Mouse (Mus musculus): Measurements from ENCODE around the gene 4930432M17Rik. TPM values are rescaled to one million over a fixed set of nuclear protein-coding genes. Genes with fewer than 3 reads are reported as not detected.

The 4930432M17Rik gene
- polyA plus RNA-seq, 1 experiment = not detected

DNA sequence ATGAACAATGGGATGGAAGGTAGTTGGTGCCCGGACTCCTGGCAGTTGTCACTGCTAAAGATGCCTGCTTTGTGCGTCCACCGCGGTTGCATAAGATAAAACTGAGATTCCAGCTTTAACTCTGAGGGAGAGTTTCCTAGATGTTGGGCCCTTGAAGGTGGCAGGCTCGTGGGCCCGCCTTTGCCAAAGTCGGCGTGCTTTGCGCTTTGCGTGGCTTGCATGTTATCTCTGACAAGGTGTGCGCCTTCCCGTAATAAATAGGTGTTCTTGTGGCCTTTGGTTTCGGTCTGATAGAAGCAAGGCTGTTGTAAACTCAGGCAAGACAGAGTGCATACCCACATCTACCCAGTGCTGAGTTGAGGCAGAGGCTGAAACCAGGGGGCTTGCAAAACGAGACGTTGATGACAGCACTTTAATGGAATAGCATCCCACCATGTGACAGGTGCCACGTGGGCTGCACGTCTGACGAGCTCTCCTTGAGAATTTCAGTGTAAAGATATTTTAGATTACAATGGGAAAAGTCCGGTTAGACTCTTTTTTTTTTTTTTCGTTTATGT lies 53.5 kb downstream of the 4930432M17Rik start:
- Histone ChIP-seq H3K4me1 (ENCODE audit: control insufficient read depth, insufficient read depth, low read length) (peaks cover 3% of the 10 kb centered on the region; the same call in 1 of the 2 replicates), H3K4me3 (replicated peaks; ENCODE audit: control insufficient read depth, low read depth, low read length) (no peak overlapping the region), H3K27ac (ENCODE audit: control insufficient read depth, insufficient read depth, low read depth, low read length, poor library complexity) (no peak overlapping the region)
- TF ChIP-seq POLR2A (IDR thresholded peaks at IDR 0.05; ENCODE audit: borderline replicate concordance, control insufficient read depth, low read depth, low read length) (no peak), CTCF (IDR thresholded peaks at IDR 0.05; ENCODE audit: control insufficient read depth, insufficient read depth, low read length) (no peak)
- WGBS = 27% methylated on average over 20 of the region's 20 CpGs

DNA sequence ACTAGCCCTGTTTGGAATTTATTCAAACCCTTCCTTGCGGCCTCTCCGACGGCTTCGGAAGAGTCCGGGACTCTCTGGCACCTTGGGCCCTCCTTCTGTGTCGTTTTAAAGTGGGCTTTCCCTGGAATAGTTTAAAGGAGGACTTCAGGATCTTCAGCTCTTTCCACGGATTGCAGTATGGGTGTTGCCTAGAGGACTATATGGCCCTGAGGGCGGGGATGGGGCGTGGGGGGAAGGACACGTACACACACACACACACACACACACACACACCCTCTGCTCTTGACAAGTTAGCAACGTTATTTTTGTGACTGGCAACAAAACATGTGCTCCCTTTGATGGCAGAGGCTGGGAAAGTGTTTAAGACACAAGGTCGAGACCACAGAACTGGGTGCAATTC lies 54.0 kb downstream of the 4930432M17Rik start:
- TF ChIP-seq POLR2A (IDR thresholded peaks at IDR 0.05; ENCODE audit: borderline replicate concordance, control insufficient read depth, low read depth, low read length) (no peak), CTCF (IDR thresholded peaks at IDR 0.05; ENCODE audit: control insufficient read depth, insufficient read depth, low read length) (no peak)
- no peak overlapping the region for H3K4me3 ChIP-seq (replicated peaks; ENCODE audit: control insufficient read depth, low read depth, low read length)
- peaks cover 3% of the 10 kb centered on the region; the same call in 1 of the 2 replicates for H3K4me1 ChIP-seq (ENCODE audit: control insufficient read depth, insufficient read depth, low read length)
- H3K27ac ChIP-seq (ENCODE audit: control insufficient read depth, insufficient read depth, low read depth, low read length, poor library complexity) = no peak overlapping the region
- 62% methylated on average over 12 of the region's 12 CpGs for WGBS

DNA sequence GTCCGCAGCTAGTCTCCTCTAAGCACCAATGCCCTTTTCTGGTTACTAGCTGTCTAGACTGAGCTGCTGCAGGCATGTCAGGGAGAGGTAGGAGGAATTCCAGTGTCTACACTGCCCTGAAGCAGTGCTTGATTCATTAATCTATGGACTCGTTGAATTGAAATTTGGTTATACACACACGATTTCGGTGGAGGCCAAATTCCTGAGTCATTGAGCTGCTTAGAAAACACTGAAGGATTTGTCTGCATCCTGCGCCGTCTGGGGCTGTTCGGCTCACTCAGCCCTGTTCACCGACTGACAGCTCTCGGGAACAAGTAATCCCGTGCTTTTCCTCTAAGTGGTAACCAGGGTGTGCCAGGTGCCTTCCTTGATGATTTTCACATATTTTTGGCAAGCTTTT lies 55.1 kb downstream of the 4930432M17Rik start:
- TF ChIP-seq POLR2A (IDR thresholded peaks at IDR 0.05; ENCODE audit: borderline replicate concordance, control insufficient read depth, low read depth, low read length) = no peak
- no peak for TF ChIP-seq CTCF (IDR thresholded peaks at IDR 0.05; ENCODE audit: control insufficient read depth, insufficient read depth, low read length)
- Histone ChIP-seq H3K27ac (ENCODE audit: control insufficient read depth, insufficient read depth, low read depth, low read length, poor library complexity) (no peak overlapping the region), H3K4me1 (ENCODE audit: control insufficient read depth, insufficient read depth, low read length) (peaks cover 3% of the 10 kb centered on the region; the same call in 1 of the 2 replicates), H3K4me3 (replicated peaks; ENCODE audit: control insufficient read depth, low read depth, low read length) (no peak overlapping the region)
- 87% methylated on average over 10 of the region's 10 CpGs for WGBS

DNA sequence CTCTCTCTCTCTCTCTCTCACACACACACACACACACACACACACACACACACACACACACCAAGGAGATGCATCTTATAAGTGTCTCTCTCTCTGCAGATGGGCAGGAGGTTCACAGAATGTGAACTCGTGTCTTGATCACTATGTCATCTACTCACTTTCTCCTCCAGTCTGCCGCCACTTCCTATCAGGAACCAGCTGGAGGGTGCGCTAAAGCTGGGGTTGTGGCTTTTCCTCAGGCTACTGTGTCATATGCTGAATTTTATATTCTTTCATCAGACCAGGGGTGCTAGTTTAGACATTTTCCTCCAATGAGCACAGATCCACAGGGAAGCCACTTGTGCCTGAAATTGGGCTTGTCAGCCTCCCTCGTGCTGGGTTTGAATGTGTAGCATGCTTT lies 59.1 kb downstream of the 4930432M17Rik start:
- H3K27ac ChIP-seq (ENCODE audit: control insufficient read depth, insufficient read depth, low read depth, low read length, poor library complexity) = no peak overlapping the region
- TF ChIP-seq CTCF (IDR thresholded peaks at IDR 0.05; ENCODE audit: control insufficient read depth, insufficient read depth, low read length) (no peak), POLR2A (IDR thresholded peaks at IDR 0.05; ENCODE audit: borderline replicate concordance, control insufficient read depth, low read depth, low read length) (no peak)
- no peak overlapping the region for H3K4me3 ChIP-seq (replicated peaks; ENCODE audit: control insufficient read depth, low read depth, low read length)
- 32% methylated on average over 4 of the region's 4 CpGs for WGBS
- H3K4me1 ChIP-seq (ENCODE audit: control insufficient read depth, insufficient read depth, low read length) = no peaks in the 10 kb centered on the region; the same call in 1 of the 2 replicates

Other genes starting within 250 kb of the 4930432M17Rik start
- gene Cnn3, start 244.3 kb upstream of the 4930432M17Rik start, polyA plus RNA-seq (2011; ENCODE audit: insufficient read depth, insufficient read length, low replicate concordance, missing spikeins) = 26.3 and 64.4 TPM in 2 replicates
- gene Slc44a3, start 138.4 kb upstream of the 4930432M17Rik start, polyA plus RNA-seq (2011; ENCODE audit: insufficient read depth, insufficient read length, low replicate concordance, missing spikeins) = 1.3 TPM in 1 of 2 replicates, not detected in the other
- gene F3, start 52.8 kb downstream of the 4930432M17Rik start, polyA plus RNA-seq (2011; ENCODE audit: insufficient read depth, insufficient read length, low replicate concordance, missing spikeins) = 3.6 TPM in 1 of 2 replicates, not detected in the other
- 4.0 and 6.3 TPM in 2 replicates for gene Abcd3, start 144.5 kb downstream of the 4930432M17Rik start, polyA plus RNA-seq (2011; ENCODE audit: insufficient read depth, insufficient read length, low replicate concordance, missing spikeins)